Mouse (Mus musculus): ENCODE results near the gene Fbxo47.
A peak's percentile ranks its signal among the peaks of the same experiment; 100 is the strongest.

The Fbxo47 gene

DNA sequence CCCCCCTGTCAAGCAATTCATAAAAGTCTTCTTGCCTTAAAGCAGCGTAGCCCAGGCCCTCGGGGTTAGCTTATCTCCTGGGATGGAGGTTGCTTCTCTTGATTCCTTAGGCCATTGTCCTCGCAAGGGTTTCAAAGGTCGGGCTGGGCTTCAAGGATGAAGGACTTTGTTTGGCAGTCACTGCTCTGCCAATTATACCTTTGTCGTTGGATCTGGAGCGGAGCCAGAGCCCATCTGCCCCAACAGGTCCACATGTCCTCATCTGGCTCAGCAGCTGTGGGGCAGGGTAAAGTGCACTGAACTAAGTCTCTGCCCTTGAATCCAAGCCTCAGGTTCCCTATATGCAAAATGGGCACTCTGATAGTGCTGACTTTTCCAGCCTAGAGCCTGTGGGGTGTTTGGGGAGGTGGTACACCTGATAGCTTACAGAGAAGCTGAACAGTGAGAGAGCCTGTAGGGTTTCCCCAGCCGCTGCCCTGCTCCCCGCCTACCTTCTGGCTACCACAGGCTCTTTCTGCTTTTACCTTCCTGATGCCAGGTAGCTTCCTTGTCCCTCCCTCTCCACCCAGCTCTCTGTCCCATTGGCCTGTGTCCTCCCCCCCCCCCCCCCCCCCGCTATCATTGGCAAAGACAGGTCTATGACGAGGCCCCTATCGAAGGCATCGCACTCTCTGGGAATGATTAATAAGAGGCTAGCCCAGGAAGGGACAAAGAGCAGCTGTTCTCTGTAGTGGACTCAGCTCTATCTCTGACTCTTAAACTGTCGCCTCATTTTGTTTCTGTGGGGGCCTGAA is 72.2 kb downstream of the Fbxo47 start:
- no peak for DNase-seq

DNA sequence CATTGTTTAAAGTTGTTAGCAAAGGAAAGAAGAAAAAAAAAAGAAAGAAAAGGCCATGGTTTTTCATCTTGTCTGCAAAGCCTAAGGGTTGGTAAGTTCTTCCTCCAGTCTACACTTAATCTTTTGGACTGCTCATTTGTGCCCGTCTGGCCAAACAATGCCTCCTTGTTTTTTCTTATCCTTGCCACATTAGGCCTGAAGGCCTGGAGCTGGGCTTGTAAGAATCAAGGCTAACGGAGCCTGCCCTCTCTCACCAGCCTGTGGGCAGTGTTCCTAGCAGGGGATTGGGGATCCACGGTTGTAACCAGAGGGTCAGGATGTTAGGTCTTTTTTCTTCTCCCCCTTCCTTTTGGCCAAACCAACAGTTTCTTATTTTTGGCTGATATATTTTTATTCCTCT is 73.0 kb downstream of the Fbxo47 start:
- no peak for DNase-seq

DNA sequence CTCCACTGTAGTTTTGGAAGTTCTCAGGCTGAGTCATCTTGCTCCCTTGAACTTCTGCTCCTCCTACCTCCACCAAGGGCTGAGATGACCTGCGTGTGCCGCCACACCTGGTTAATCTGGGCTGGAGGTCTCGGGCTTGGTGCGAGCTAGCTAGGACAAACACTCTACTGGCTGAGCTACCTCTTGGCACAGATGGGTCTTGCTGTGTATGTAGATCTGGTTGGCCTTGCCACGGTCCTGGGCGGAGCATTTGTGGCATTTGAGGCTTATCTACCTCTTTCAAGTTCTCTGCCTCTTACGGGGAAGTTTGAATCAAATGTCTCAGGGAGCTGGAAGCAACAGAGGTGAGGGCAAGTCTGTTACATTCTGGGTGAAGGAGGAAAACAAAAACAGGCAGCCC is 73.6 kb downstream of the Fbxo47 start:
- peak; percentile 45 to 50 for DNase-seq

DNA sequence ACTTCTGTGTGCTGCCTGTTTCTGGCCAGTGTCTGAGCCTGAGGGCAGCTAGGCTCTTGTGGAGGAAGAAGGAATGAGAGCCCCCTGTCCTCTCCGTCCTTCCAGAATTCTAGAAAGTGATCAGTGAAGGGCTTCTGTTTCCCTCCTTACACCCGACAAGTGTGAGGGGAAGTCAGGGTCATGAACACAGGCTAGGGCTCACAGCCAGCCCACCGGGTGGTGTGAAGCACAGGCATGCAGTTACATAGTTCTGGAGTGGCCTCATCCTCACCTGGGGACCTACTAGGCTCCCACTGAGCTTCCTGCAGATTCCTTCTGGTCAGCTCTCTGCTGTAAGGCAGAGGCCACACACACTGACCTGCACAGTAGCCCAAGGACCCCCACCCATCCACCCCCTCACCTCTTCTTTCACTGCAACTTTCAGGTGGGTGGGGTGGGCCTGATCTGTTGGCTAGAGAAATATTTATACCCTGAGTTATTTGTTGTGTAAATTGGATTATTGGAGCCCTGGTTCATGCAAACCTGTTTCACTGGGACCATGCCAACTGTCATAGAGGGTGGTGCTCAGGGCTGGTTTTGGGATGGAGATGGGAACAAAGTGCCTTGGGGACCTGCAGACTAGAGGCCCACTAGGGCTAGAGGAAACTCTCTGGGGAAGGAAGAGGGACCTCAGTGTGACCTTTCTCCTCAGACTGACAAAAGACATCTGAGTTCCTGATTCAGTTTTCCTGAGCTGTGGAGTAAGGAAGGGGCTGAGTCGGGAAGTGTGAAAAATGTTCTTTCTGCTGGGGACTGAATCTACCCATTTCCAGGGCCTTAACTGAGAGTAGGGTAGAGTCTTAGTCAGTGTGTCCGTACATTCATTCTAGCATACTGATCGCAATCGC is 74.5 kb downstream of the Fbxo47 start:
- no peak for DNase-seq

DNA sequence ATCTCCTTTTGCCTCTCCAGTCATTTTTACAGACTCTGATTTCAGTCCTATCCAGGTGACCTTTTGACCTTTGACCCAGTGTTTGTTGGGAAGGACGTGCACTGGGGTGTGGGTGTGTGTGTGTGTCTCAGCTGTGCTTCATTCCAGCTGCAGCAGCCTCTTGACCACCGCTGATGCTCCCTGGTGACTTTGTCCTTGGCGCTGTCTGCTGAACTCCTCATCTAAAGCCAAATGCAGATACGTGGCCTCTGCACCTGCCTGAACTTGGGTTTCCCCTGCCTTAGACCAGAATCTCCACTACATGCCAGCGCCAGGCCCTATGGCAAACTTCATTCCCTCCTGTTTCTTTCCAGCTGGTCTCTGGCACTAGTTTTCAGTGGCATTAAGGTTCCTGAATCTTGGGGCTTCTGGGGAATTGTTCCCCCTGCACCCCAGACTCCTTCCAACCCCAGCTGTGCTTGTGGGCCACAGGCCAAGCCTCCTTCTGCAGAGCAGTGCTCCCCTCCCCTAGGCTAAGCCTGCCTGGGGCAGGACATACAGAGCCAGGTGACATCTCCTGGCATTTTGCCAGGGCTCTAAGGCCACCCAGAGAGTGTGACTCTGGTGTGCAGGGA is 75.2 kb downstream of the Fbxo47 start:
- DNase-seq = no peak

DNA sequence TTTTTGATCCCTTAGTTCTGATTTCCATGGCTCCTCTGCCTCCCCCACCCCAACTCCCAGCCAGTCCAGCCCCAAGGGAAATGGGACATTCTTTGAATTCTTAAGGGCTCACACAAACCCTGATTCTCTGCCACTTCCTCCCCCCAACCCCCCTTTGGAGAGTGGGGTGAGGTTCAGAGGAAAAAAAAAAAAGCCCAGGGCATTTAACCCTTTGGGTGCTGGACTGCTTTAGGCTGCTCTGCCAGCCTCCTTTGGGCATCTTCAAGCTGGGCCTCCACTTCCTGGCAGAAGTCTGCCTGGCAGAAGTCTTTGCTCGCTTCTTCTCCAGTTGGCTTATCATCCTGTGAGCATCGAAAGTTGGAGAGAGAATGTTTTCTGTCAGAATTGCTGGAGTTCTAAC is 75.9 kb downstream of the Fbxo47 start:
- DNase-seq = peak; percentile 49 to 60

DNA sequence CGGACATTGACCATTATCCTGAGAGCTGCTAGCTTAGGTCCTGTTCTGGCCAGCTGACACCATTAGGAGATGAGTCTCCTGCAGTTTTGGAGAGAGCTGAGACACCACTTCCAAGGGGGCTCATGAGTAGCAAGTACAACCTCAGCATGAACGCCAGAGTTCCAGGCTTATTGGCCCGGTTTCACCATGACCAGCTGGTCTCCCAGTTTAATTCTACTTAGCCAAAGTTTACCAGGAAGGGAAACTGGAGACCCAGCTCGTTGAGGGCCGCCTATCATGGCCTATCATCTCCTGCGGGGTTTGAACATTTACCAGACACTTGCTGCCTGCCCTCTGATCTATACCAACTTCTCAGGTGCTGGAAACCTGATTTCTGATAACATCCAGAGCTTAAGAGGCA is 76.3 kb downstream of the Fbxo47 start:
- DNase-seq = no peak

DNA sequence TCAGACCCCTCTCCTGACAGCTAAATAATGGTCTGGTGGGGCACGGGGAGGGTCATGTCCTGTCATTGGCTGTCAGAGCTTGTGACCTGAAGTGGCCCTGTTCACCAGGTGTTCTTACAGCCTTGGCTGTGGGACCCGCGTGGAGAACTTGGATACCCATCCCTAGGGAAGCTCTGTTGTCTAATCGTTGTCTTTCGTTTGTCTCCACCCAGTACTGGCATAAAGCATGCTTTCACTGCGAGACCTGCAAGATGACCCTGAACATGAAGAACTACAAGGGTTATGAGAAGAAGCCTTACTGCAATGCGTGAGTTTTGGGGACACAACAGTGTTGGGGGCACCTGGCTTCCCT is 77.4 kb downstream of the Fbxo47 start:
- DNase-seq = no peak

DNA sequence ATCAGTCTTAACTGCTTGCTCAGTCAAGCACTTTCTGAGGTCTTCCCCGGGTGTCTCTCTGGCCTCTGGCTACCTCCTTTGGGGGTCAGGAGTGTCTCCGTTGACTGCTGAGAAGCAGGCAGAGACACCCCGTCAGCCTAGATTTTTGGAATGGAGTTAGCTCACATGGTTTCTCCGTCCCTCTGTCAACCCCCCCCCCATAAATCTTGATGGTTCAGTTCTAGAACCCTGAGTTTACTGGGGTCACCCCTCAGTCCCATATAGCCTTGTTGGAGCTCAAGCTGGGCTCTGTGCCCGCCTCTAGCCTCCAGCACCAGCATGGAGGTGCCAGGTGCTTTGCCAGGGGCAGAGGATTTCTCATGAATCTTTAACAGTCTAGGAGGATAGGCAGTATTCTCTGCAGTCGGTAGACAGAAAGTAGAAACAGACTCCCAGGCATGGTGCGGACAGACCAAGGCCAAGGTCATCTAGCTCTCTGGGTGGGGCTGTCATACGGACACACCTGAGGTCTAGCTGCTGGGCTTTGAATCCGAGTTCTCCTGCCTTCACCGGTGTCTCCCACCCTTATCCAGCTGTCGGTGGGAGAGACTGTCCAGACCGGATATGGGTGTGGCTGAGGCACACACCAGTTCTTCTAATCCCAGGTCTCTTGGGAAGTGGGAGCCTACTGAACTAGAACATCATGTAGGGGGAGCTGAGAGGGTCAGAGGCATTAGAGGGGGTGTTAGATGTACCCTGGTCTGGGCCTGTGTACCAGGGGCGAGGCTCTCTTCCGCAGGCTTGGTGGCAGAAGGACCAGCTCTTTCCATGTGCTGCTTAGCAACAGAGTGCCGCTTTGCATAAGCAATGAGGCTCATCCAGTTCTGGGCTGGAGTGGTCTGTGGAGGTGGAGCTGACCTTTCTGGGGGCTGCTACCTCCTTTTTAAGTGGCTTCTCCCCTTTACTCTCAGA is 78.0 kb downstream of the Fbxo47 start:
- no peak for DNase-seq

DNA sequence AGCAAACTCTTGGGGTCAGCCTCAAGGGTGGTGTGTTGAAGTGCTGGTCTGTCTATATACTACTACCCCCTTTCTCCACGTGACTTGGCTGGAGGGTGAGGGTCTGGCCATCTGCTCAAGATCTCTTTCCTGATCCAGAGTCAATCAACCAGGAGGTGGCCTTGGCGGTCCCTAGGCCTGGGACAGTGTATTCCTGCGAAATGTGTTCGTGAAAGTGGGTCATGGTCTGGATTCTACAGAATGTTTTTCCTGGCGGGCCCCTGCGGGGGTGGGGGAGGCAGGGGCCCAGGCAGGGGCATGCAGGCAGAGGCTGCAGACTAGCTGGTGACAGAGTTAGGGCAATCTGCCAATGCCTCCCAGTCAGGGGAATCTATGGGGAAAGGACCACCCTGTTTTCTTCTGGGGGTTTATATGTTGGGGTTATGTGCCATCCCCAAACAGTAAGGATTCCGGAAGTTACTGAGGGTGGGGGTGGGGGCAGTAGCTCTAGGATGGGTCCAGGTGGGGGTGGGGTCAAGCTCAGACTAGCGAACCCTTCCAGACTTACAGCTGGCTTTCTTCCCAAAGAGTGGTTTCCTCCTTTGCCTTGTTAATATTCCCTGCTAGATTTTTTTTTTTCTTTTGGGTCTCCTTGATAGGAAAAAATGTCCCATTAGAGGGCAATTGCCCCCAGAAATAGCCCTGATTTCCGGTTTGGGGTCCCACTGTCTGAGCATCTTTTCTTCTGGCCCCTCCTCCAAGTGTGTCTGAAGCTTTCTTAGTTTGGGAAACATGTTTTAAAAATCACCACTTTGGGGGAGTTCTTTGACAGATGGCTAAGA is 78.9 kb downstream of the Fbxo47 start:
- DNase-seq = no peak

DNA sequence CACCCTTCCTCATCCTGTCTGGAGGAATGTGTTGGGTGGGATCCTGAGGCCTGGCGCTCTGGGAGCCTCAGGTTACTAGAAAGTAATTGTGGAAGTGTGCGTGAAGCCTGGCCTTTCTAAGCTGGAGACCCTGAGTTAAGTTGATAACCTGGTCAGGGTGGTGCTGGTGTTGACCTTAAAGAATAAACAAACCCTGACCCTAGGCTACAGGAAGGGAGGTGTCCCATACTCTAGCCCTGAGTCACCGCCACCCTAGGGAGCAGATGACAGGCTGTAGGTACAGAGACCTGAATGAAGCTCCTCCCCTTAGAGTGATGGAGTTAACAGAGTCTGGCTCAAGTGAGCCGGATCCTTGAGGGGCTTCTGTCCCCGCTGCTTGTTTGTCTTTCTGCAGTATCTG is 80.1 kb downstream of the Fbxo47 start:
- no peak for DNase-seq
